Mouse (Mus musculus): Measurements from ENCODE around the gene Pid1.

DNA sequence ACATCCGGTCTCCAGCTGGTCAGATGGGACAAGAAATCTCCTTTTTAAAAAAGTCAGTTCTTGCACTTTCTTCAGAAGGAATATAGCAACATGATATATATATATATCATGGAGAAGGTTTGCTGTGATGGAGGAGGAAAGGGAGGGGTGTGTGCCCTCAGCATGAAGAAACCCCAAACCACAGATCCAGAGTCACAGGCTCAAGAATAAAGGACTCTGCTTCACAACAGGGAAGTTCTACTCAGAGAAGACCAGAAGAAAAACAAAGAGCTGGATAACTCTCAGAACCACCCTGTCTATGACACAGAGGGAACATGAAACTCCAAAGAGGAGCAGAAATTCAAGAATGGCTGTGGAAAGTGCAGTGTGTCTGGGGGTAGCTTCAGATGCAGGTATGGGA lies 113.2 kb downstream of the Pid1 start:
- TF ChIP-seq EP300 (IDR thresholded peaks at IDR 0.05) (no peak), CTCF (IDR thresholded peaks at IDR 0.05) (no peak)

Data from lung, postnatal 0 days (tissue).